Mouse (Mus musculus) layer of hippocampus, postnatal 14 days (tissue): ENCODE results near the gene Plscr3. TPM values are rescaled to one million over a fixed set of nuclear protein-coding genes. Genes with fewer than 3 reads are reported as not detected.
A peak's percentile ranks its signal among the peaks of the same experiment; 100 is the strongest.

ENCODE experiments used
- DNase-seq, 2 experiments: peaks; one replicate each; pipeline ENCODE4 v3.0.0; 2021 to 2022; ENCODE audit warnings: low spot score in 2 of 2, mixed read lengths in 1 of 2
- microRNA-seq, 2 experiments: library from miRNA; unstranded; fragments of <30 nt; microRNA quantifications; one replicate each; pipeline ENCODE4 v1.2.0; 2021
- total RNA-seq, 2 experiments: library from RNA; stranded (reverse); gene quantifications; 2 replicates each; pipeline ENCODE4 v1.2.3; 2021

Gene Plscr3
- total RNA-seq, 2 experiments from 2014 or later: 22.0 to 23.3 TPM

DNA sequence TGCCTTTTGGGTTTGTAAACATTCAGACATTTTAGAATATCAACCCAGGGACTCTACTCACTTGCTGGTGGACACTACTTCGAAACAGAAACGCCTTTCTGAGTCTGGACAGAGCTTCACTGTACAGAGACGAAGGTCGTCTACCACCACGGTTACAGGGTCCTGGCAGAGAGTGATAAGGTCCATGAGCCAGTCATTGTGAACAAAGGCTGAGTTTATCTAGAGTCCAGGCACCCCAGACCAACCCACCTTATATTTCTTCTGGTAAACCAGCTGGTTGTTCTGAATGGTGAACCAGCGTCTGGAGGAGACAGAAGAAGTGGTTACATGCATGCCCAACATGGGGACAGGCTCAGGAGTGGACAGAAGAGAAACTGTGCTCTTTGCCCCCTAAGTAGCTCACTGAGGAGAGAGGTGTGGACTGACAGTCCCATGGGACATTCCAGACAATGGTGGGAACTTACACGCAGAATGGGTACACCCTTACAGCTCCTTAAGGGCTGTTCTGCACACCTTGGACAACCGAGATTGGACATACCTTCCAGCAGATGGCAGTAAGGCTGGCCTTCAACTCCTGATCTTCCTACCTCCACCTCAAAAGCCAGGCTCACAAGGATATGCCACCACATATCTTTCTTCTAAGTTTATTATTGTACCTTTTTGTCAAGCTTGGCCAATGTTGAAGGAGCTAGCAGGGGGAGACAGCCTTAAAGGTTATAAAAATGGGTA, 40.9 kb downstream of the Plscr3 start:
- no peak for DNase-seq

DNA sequence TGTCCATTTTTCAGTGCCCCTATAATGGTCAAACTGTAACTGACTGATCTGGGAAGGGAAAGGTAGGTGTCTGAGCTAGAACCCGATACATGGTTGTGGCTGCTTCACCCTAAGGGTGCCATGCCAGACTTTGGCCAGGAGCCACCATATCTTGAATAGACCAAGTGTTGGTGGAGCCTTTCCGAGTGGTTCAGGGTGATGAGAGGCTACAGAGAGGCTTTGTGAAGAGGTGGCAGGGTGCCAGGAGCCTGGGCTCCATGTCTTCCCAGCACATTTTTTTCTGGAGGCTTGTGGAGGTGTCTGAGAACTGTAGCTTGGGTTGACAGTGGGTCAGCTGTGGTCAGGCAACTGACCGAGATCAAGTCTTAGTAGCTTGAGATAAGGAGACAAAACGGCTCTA, 45.3 kb downstream of the Plscr3 start:
- peak in 1 of 2 experiments; percentile 56 for DNase-seq

GRCm38 (mm10) chr11:69894671-69895070, 48.5 kb downstream of the Plscr3 start:
- DNase-seq: no peak

- DNase-seq: no peak
Measured at GRCm38 (mm10) chr11:69895291-69895690, 49.1 kb downstream of the Plscr3 start, which contains the start of gene Acap1. Gene Acap1, minus strand, starts transcription at chr11:69895539.

GRCm38 (mm10) chr11:69899870-69900269, 53.7 kb downstream of the Plscr3 start:
- no peak for DNase-seq

DNA sequence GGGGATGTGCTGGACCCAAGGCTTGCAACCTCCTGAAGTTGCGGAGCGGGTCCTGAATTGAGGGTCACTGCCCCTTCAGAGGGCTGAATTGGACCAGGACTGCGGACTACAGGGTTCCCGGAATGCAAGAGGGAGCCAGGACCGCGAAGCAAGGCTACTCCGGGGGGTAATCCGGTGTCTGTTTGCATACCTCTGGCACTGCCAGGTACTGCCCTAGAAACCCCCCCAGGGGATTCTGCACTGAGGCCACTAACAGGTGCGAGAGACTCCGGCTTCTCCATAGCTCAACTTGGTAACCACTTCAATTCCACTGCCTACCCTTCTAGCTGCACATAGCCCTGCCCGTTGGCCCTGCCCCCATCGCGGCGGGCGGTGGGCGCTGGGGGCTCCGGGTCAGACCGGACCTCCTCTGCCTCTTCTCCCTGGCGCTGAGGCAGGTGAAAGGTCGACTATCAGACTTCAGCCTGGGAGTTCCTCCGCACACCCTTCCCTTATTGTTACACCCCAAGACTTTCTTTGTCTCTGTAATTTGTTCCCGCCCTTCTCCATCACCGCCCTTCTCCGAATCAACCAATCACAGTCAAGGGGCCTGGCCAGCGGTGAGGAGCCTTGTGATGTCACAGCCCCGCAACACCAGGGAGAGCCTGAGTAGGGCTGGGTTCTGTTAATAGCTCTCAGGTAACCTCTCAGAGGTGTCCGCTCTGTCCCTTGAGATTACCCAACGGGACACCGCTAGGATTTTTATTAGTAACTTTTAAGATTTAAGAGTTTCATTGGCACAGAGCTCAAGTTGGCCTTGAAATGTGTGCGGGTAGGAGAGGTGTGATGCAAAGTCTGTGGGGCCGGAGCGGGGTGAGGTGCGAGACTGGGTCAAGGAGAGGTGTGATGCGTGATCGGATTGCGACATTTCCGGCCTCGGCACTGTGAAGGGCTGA, 54.6 kb downstream of the Plscr3 start, which contains the start of the genes 2810408A11Rik and Neurl4:
TSS of gene 2810408A11Rik (minus strand) at position 517 of the 935 bp plus-strand sequence.
TSS of gene Neurl4 (plus strand) at position 602 of the 935 bp plus-strand sequence.
- DNase-seq: peak; percentile 83 to 93

DNA sequence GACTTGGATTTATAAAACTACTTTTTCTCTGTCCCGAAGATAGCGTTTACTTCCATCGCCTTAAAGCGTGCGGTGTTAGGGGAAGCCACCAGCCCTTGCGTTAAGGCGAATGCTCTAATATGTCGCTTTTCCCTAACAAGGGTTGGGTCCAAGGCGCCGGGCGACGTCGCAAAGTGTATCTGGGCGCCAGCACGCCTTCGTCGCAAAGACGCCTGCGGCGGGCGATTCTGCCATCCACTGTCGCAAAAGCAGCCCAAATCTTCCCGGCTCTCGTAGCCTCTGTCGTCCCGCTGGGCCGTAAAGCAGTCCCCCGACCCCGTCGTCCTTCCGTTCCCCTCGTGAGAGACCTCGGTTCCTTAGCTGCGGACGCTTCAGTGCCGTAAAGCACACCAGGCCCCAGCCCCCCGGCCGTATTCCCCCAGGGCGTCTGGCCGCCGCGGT, 55.2 kb downstream of the Plscr3 start:
- peak; percentile 96 to 98 for DNase-seq

Small RNA genes lying within 50 kb of the gene (microRNA-seq; reads per million reads assigned to microRNA genes)
- 0 reads per million in 2 experiments for gene Mir6924

Other genes starting within 250 kb of the Plscr3 start
- 100 to 1,000 TPM; 513 to 551 TPM for gene Atp1b2, start 240.4 kb upstream of the Plscr3 start, total RNA-seq
- not detected for gene Shbg, start 228.5 kb upstream of the Plscr3 start, total RNA-seq
- 10 to 100 TPM; 16.1 to 19.8 TPM for gene Sat2, start 224.4 kb upstream of the Plscr3 start, total RNA-seq
- 100 to 1,000 TPM; 105 to 106 TPM for gene Fxr2, start 213.4 kb upstream of the Plscr3 start, total RNA-seq
- under 1 TPM in 1 of 2 experiments, not detected in 1; 0.48 TPM for gene Sox15, start 191.1 kb upstream of the Plscr3 start, total RNA-seq
- gene Mpdu1, start 183.7 kb upstream of the Plscr3 start, total RNA-seq: 10 to 100 TPM; 73.3 to 82.4 TPM
- gene Cd68, start 180.2 kb upstream of the Plscr3 start, total RNA-seq: 10 to 100 TPM; 13.1 to 18.5 TPM
- gene Eif4a1, start 174.0 kb upstream of the Plscr3 start, total RNA-seq: 100 to 1,000 TPM; 409 to 418 TPM
- gene Senp3, start 164.3 kb upstream of the Plscr3 start, total RNA-seq: 10 to 100 TPM; 84.3 to 88.5 TPM
- 1 to 10 TPM in 1 of 2 experiments, under 1 TPM in 1; 0.88 to 1.1 TPM for gene Tnfsf13, start 160.6 kb upstream of the Plscr3 start, total RNA-seq
- gene Tnfsf12, start 150.5 kb upstream of the Plscr3 start, total RNA-seq: 1 to 10 TPM; 5.8 to 6.5 TPM
- 1 to 10 TPM in 1 of 2 experiments, under 1 TPM in 1; 0.45 to 1.0 TPM for gene Tnfsfm13, start 150.3 kb upstream of the Plscr3 start, total RNA-seq
- gene Polr2a, start 87.7 kb upstream of the Plscr3 start, total RNA-seq: 10 to 100 TPM; 62.8 to 68.5 TPM
- gene Slc35g3, start 84.4 kb upstream of the Plscr3 start, total RNA-seq: under 1 TPM in 1 of 2 experiments, not detected in 1; 0.21 TPM
- gene Zbtb4, start 80.5 kb upstream of the Plscr3 start, total RNA-seq: 10 to 100 TPM; 82.0 to 83.5 TPM
- gene Chrnb1, start 50.4 kb upstream of the Plscr3 start, total RNA-seq: 1 to 10 TPM; 1.0 to 1.1 TPM
- 10 to 100 TPM; 22.8 to 23.7 TPM for gene Fgf11, start 44.5 kb upstream of the Plscr3 start, total RNA-seq
- gene Tmem102, start 40.8 kb upstream of the Plscr3 start, total RNA-seq: not detected
- gene Gm39566, start 31.1 kb upstream of the Plscr3 start, total RNA-seq: not detected
- gene Spem2, start 27.9 kb upstream of the Plscr3 start, total RNA-seq: not detected
- gene Spem1, start 24.2 kb upstream of the Plscr3 start, total RNA-seq: under 1 TPM; 0.50 to 0.74 TPM
- gene Nlgn2, start 8.6 kb upstream of the Plscr3 start, total RNA-seq: 100 to 1,000 TPM; 220 to 226 TPM
- 100 to 1,000 TPM; 150 to 162 TPM for gene Tmem256, start 7.9 kb upstream of the Plscr3 start, total RNA-seq
- gene Tnk1, start 12.4 kb downstream of the Plscr3 start, total RNA-seq: not detected
- gene Tmem95, start 31.6 kb downstream of the Plscr3 start, total RNA-seq: not detected
- 1 to 10 TPM; 1.1 to 1.2 TPM for gene Kctd11, start 35.0 kb downstream of the Plscr3 start, total RNA-seq
- gene Acap1, start 49.2 kb downstream of the Plscr3 start, total RNA-seq: under 1 TPM in 1 of 2 experiments, not detected in 1; 0.30 TPM
- gene 2810408A11Rik, start 54.6 kb downstream of the Plscr3 start, total RNA-seq: 1 to 10 TPM; 1.5 to 2.1 TPM
- gene Neurl4, start 54.7 kb downstream of the Plscr3 start, total RNA-seq: 100 to 1,000 TPM; 108 to 124 TPM
- 10 to 100 TPM; 28.5 to 29.3 TPM for gene Gps2, start 67.5 kb downstream of the Plscr3 start, total RNA-seq
- 100 to 1,000 TPM; 446 to 451 TPM for gene Eif5a, start 75.6 kb downstream of the Plscr3 start, total RNA-seq
- gene Ybx2, start 89.4 kb downstream of the Plscr3 start, total RNA-seq: 1 to 10 TPM; 8.3 to 9.7 TPM
- gene Slc2a4, start 101.8 kb downstream of the Plscr3 start, total RNA-seq: 1 to 10 TPM; 1.8 to 3.6 TPM
- gene Cldn7, start 118.4 kb downstream of the Plscr3 start, total RNA-seq: not detected
- gene Ctdnep1, start 134.8 kb downstream of the Plscr3 start, total RNA-seq: 100 to 1,000 TPM; 108 to 115 TPM
- 10 to 100 TPM; 88.5 to 93.9 TPM for gene Elp5, start 136.1 kb downstream of the Plscr3 start, total RNA-seq
- 100 to 1,000 TPM; 221 to 251 TPM for gene Gabarap, start 144.8 kb downstream of the Plscr3 start, total RNA-seq
- 10 to 100 TPM; 38.0 to 40.0 TPM for gene Phf23, start 149.4 kb downstream of the Plscr3 start, total RNA-seq
- gene Dvl2, start 154.2 kb downstream of the Plscr3 start, total RNA-seq: 10 to 100 TPM; 29.3 to 29.7 TPM
- gene Acadvl, start 169.0 kb downstream of the Plscr3 start, total RNA-seq: 10 to 100 TPM; 62.3 to 69.2 TPM
- 100 to 1,000 TPM; 845 to 900 TPM for gene Dlg4, start 170.6 kb downstream of the Plscr3 start, total RNA-seq
- gene Asgr1, start 207.7 kb downstream of the Plscr3 start, total RNA-seq: 1 to 10 TPM in 1 of 2 experiments, under 1 TPM in 1; 0.88 to 1.0 TPM
- not detected for gene Asgr2, start 246.3 kb downstream of the Plscr3 start, total RNA-seq